Mouse (Mus musculus): ENCODE data around the gene Btbd1.

Btbd1 gene

DNA sequence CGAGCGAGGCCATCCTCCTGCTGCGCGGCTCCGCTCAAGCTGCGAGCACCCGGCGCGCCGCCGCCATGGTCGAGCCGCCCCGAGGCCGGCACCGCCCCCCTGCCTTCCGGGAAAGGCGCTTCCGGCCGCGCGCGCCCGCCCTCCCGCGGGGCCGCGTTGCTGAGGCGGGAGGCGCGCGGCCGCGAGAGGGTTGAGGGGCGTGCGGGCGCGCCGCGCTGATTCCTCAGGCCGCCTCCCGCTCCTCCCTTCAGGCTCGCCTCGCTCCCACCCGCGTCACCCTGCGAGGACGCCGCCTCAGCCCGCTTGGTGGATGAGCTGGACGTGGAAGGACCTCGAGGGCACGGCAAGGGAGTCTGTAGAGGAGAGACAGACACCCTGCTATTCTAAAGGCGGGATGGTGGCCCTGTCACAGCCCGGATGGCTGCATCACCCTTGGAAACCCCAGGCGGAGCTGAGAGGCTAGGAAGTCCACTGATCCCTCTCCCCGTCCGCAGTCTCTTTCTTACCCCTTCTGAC lies at the start of gene Btbd1:
TSS of gene Btbd1 (minus strand) at position 53 of the 516 bp plus-strand sequence.
- DNase-seq (ENCODE audit: low spot score) = peak; percentile 76

DNA sequence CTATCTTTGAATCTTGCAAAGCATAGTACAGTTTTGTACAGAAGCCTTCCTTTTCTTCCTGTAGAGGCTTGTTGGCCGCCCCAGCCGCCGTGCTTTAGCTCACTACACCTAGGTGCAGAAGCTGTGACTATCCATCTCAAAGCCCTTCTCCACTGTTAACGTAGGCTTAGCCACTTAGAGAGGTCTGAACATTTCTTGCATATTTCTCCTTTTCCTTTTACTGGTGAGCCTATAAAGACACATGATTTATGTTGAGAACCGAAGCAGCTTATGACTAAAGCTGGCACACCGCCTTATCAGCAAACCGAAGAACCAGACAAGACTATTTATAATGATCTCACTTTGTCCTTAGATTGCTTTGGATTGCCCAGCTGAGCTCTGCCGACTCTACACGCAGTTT lies 46.1 kb upstream of the Btbd1 start:
- DNase-seq (ENCODE audit: low spot score) = no peak

DNA sequence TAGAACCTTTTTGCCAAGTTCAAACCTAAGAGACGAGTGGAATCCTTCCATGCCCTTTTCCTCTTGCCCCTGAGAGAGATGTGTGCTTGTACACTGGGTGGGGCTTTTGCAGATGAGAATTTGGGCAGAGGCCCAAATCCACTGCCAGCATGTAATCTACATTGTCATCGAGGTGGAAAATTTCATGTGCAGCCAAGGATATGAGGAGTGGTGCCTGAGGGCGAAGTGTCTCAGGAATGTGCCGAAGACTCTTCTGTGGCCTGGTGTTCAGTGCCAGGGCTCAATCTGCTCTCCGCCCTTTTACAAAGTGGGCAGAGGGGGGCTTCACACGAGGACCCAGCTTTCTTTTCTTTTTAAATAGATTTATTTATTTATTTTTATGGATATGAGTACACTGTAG lies 45.4 kb upstream of the Btbd1 start:
- no peak for DNase-seq (ENCODE audit: low spot score)

DNA sequence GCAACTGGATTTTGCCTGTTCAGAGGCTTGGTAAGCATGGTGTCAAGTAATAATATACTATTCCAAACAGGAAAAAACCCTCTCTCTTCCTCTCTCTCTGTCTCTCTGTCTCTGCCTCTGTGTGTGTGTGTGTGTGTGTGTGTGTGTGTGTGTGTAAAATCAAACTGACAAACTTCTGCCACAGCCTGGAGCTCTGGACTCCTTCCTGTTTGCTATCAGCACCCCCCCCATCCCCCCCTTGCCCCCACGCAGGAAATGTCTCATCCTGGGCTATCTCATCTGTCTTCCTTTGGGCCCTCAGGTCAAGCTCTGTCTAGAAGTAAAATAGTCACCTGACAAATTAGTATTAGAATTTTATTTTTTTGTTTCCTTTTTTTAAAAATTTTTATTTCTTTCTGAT lies 44.6 kb upstream of the Btbd1 start:
- DNase-seq (ENCODE audit: low spot score) = no peak

DNA sequence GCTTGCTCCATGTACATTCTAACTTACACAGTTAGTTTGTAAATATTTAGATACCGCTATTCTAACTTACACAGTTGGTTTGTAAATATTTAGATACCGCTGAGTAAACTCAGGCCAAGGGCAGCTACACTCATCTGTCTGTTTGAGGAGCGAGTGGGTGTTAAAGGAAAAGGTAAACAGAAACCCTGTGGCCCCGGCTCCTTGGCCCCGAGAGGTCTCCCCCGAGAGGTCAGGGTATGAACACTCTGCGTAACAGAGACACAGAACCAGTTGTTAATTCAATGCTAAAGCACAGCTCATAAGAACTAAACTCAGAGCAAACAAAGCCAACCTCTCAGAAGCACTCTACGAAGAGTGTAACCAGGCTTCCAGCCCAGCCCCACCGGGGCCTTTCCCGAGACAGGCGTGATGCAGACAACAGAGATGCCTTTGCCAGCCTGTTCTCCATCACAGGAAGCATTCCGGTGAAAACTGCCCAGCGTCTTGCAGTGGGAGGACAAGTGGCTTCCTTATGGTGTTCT lies 43.3 kb upstream of the Btbd1 start:
- DNase-seq (ENCODE audit: low spot score) = no peak

DNA sequence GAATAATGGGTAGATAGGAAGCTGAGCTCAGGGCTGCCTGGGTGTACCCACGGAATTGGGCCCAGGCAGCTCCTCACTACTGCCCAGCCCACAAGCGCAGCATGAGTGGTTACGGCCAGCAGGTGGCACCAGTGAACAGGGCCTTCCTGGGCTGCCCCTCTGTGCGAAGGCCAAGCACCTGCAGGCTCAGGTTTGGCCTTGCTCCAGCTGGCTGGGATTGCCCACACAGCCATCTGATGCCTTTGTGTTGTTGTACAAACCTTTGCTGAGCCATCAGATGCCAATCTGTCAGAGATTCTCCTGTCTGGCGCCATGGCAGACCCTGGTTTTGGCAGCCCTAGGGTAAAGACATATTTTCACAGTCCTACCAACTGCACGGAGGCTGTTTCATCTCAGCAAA lies 38.9 kb upstream of the Btbd1 start:
- DNase-seq (ENCODE audit: low spot score) = peak; percentile 67

DNA sequence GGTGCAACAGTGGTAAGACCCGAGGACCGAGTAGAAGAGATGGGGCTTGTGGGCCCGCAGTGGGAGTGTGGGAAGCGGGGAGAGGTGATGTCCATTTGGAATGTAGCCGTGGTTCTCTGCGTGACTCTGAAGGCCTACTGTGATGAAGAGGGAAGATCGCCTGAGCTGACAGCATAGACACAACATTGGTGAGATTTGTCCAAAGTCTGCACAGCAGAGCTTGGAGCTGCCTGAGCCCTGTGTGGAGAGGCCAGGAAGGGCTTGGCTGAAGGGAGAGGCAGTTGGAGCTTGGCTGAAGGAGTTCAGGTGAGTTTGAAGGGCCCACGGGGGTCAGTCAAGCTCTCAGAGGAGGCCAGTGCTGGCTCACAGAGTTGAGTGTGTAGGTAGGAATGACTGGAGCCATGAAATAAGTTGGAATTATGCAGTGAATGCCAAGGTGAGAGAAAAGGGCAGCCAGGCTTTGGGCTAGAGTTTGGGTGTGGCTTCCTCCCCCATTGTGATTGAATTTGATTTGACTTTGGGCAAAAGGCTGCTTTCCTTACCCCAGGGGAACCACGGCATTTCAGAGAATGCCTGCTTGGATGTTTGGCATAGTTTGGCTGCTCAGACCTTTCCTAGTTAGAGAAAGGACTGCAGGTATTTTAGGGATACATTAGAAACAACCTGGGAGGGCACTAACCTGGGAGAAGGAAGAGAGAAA lies 38.1 kb upstream of the Btbd1 start:
- no peak for DNase-seq (ENCODE audit: low spot score)

DNA sequence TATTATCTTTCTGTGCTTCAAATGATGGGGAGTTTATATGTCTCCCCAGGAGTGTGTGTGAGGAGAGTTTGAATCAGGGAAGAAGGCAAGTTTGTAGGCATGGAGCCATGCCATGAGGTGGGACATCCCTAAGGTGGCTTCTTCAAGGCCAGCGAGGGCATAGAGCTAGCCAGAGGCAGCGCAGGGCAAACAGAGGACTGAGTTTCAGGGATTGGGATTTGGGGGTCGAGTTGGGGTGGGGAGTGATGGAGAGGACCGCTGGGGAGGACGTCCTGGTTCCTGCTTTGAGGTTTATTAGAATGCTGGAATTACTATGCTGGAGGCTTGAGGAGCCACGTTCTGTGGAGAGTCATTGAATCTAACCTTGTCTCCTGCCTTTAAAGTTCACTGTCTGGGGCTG lies 36.7 kb upstream of the Btbd1 start:
- no peak for DNase-seq (ENCODE audit: low spot score)

DNA sequence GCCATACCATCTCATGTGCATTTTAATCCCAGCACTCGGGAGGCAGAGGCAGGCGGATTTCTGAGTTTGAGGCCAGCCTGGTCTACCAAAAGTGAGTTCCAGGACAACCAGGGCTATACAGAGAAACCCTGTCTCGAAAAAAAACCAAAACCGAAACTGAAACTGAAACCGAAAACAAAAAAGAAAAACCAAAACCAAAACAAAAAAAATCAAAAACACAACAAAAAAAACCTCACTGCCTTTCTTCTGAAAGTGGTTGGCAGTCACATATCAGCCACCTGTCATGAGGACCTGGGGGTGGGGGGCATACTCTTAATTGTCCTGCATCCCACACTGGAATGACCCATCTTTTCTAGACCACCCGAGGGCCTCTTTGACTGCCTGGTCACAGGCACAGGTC lies 35.3 kb upstream of the Btbd1 start:
- no peak for DNase-seq (ENCODE audit: low spot score)

DNA sequence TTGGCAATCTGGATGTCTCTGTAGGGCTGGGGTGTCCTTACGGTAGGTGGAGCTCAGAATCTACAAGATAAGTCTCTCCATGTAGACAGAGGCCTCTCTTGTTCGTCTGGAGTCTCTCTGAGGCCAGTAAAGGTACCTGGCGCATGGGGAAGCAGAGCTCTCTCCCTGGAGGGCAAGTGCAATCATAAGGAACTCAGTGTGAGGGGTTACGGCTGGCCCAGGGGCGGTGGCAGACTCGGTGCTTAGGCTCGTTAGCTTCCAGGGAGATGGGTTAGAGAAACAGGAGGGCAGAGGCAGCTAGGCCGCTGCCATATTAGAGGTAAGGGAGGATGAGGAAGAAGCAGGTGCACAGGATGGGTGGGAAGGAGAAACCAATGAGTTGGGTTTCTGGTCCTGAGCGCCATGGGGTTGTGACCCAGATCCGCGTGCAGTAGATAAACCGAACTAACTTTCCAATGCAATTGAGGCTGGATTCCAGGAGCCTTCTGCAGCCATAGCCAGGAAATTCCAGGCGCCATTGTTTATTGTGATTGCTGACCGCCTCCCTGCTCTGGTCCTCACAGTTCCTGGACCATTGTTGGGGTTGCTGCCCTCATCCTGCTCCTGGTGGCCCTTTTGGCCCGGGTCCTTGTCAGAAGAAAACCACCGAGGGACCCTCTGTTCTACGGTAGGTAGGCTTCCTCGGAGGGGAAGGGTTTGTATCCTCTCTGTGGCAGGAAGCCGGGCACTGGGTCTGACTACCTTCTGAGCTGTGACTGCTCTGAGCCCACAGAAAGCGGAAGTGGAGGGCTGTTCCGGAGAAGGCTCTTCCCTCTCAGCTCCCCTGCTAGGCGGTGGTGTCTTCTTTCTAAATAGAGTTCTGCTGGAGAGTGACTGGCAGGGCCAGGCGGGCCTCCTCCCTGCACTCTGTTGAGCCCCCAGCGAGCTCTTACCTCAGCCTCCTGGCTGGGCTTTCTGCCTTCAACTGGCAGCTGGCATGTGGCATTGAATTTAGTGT lies 33.7 kb upstream of the Btbd1 start:
- DNase-seq (ENCODE audit: low spot score) = no peak

DNA sequence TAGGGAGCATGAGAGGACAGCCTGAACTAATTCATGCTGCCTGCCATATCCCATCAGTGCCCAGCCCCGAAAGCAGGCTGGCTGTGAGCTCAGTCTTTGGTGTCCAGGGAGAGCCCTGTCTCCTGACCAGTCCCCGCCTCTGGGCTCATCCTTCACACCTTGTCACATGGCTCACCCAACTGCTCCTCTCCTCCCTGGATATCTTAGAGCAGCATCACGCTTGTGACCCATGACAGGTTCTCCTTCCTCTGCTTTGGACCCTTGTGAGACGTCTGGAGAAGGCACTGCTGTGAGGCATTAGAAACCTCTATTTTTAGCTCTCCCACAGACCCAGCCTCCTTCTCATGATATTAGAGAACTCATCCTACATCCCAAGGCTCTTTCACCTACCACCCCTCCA lies 32.7 kb upstream of the Btbd1 start:
- no peak for DNase-seq (ENCODE audit: low spot score)

DNA sequence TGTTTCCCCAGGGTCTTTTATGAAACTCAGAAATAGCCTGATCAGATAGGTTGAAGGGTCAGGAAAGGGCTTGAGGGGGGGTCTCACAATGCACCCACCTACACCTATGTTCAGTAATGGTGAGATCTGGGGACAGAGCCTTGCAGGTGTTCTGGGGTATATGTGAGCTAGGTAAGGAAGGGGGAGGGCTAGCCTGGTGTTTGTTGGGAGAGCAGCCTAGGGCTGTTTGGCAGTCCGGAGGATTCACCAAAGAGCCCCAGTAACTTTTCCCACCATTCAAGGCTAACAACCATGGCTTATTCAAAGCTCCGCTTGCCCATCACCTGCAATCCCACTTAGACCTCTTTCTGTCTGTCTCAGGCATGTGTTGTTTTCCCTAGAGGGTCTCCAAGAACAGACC lies 32.2 kb upstream of the Btbd1 start:
- DNase-seq (ENCODE audit: low spot score) = no peak

DNA sequence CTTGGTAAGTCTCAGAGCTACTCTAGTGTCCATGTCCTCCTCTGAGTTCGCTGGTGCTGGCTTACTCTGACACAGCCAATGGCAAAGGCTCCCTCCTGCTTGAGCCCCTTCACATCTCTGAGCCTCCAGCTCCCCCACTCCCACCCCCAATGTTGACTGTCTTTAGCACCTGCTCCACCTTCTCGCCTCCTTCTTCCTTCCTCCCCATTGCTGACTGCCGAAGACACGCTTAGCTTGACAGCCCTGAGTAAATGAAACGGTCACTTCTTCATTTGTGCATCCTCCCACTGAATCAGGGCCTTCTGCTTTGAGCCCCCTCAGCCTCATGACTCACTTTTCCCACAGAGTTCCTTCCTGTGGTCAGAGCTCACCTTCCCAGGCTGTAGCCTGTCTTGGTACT lies 31.8 kb upstream of the Btbd1 start:
- no peak for DNase-seq (ENCODE audit: low spot score)

DNA sequence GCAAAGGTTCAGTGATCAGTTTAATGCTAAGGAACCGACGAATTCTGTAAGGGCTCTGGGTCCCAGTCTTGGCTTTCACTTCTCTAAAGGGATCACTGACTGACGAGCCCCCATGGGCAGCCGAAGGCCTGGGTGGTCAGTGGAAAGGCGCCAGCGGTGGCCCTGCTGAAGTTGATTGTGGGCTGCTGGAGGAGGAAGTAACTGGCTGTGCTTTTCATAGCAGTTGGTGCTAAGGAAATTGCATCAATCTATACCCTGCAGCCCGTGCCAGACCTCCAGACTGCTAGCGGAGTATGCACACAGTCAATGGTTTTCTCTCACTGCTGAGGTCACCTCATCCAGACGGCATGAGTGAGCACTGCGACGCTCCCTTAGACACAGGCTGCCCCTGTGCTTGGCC lies 30.8 kb upstream of the Btbd1 start:
- DNase-seq (ENCODE audit: low spot score) = no peak

DNA sequence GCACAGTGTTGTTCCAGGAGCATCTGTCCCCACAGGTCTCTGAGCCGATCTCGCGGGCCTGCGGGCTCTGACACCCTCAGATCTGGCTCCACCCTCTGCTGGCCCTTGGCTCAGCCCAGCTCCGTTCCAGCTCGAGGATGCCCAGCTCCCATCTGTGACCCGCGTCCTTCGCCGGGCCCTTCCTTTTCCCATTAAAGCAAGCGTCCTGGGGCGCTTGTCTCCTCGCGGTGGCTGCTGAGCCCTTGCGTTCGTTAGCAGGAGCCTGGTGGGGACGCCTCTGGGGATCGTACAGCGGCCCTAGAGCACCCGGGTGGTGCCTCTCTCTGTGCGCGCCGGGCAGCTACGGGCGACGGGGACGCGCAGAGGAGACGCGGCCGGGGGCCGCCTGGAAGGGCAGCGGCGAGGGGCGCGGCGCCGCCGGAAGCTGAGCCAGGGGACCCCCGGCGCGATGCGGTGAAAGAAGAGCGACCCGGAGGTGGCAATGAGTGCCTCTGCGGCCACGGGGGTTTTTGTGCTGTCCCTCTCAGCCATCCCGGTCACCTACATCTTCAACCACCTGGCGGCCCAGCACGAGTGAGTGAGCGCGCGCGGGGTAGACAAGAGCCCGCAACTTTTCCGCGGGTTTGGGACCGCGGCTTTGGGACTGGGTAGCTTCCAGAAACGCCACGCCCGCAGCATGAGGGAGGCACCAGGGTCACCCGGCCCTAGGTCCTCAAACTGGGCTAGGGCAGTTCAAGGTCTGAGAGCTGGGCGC lies 29.9 kb upstream of the Btbd1 start, which contains the start of gene Tm6sf1:
TSS of gene Tm6sf1 (plus strand) at position 34 of the 754 bp plus-strand sequence.
- no peak for DNase-seq (ENCODE audit: low spot score)

DNA sequence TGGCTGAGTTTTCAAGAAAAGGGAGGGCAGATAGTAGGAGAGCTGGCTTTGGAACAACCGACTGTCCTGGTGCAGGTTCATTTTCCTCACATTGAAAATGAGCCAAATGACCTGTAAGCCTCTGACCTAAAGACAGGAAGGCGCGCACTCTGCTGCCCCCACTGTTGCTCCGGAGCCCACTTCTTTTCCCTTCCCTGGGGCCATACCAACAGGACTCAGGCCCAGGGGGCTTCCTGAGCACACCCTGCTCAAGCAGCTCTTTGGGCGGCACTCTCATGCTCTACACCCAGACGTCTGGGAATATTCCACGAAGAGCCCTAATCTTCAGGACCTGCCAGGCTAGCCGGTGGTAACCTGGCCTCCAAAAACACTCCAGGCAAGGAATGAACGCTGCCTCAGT lies 29.0 kb upstream of the Btbd1 start:
- no peak for DNase-seq (ENCODE audit: low spot score)

DNA sequence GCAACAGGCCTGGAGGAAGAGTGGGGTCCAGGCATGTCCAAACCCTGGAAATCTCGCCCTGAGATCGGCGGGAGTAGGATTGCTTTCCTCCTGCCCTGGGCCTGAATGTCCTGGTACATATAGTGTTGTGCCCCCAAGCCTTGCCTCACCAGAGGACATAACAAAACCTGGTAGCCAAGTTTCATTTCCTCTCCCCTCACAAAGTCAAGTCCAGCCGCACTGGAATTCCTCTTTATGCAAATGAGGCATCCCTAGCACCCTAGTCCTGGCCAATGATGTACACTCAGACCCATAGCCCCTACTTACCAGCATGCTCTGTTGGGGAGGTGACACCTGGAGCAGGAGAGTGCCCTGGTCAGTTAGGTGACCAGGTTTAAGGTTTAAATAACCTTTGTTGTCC lies 27.0 kb upstream of the Btbd1 start:
- no peak for DNase-seq (ENCODE audit: low spot score)

DNA sequence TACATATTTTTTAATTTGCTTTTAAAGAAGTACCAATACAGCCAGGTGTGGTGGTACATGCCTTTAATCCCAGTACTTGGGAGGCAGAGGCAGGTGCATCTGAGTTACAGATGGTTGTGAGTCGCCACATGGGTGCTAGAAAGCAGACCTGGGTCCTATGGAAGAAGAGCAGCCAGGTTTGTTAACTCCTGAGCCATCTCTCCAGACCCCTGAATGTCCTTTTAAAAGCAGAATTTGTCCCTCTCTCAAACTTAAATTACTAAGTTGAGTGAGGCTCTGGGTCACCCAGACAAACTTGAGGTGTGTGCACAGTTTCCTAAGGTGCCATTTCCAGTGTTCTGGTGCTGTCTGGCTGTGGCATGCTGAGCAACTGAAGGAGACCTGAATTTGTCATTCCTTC lies 26.5 kb upstream of the Btbd1 start, which contains the start of gene Gm10160:
TSS of gene Gm10160 (minus strand) at position 101 of the 400 bp plus-strand sequence.
- no peak for DNase-seq (ENCODE audit: low spot score)

DNA sequence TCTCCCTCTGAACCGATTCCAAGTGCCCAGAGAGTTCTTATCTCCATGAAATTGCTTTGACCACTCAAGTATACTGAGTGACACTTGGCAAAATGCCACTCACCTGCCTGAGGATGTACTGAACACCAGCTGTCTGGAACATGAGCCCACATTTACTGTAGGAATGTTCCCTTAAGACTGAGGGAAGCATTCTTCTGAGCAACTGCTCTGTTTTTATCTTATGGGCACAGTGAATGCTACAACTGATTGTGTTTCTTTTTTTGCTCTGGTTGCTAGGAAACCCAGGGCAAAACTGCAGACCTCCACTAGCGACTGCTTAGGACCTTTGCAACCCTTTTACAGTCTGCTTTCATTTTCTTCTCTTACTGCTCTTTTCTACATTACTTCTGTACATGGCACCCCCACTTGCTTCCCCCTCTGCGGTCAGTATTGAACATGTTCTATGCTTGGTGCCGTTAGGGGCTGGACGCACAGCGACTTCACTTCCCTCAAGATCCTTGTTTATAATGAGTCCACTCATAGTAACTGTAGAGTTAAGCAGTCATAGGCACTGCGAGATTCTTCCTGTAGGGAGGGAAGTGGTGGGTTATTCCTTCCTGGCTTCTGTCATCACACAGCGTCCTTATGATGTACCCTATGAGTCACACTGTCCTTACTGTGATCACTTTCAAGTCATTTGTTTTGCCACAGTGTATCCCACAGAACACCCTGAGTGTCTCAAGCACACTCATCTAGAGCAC lies 25.5 kb upstream of the Btbd1 start:
- DNase-seq (ENCODE audit: low spot score) = no peak

DNA sequence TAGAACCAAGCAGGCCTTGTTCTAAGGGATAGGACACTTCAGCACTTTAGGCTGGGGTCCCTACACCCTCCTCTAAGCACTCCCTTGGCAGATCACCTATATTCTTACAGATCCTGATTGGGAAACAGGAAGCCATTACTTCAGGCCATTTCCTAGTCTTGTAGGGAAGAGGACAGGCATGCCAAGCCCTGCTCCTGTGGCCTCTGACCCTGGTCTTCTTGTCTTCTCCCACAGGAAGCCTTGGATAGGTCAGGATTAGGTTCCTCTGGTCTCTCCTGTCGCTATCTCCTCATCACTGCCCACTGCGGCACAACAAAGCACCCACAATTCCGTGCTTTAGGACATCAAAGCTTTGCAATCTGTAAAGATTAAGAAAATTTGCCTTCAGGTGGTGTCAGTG lies 22.5 kb upstream of the Btbd1 start:
- no peak for DNase-seq (ENCODE audit: low spot score)

DNA sequence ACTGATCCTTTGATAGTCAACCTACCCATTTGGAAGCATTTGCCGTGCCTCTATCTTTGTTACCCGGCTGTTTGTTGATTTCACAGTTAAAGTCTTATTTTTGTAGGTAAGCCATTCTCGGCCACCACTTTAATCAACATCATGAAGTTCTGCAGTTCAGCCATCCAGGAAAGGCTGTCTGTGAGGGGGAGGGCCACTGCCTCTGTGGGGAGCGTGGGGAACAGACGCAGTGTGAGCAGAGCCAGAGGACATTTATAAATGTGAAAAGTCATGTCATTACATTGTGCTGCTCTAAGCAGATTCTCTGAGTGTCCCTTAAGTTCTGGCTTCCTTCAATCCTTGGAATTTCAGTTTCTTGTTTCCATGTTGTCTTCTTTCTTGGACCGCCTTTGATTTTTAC lies 20.9 kb upstream of the Btbd1 start:
- DNase-seq (ENCODE audit: low spot score) = no peak
